Comparison of ENCODE assay signal across 8 mouse cellular contexts in genomic region chr1:139421521-139421874, GRCm38 (mm10). TPM values are rescaled to one million over a fixed set of nuclear protein-coding genes. Genes with fewer than 3 reads are reported as not detected.
DNase-seq lines count a peak whose midpoint lies in the region; ATAC-seq and TF ChIP-seq lines count a peak whose summit lies in the region.

No protein-coding gene starts in this region.

- no peaks in the 10 kb centered on the region; the same call in 1 of the 2 replicates for H3K4me1 ChIP-seq in embryonic facial prominence, embryonic 11.5 days (ENCODE audit: control insufficient read depth, insufficient read depth, low read length)
- H3K4me1 ChIP-seq in hindbrain, postnatal 0 days (ENCODE audit: insufficient read depth, low read length) = peaks cover 23% of the 10 kb centered on the region
- H3K4me1 ChIP-seq in midbrain, embryonic 16.5 days (ENCODE audit: control insufficient read depth, insufficient read depth, low read length) = peaks cover 30% of the 10 kb centered on the region

- no peak; the same call in 1 of the 2 replicates for ATAC-seq in embryonic facial prominence, embryonic 11.5 days (replicated peaks; ENCODE audit: insufficient number of reproducible peaks, low FRiP score, low TSS enrichment, low read depth)
- ATAC-seq in hindbrain, postnatal 0 days = peak; percentile 14; the same call in 1 of the 2 replicates
- ATAC-seq in midbrain, embryonic 16.5 days = peak; percentile 24; the same call in 1 of the 2 replicates

- no peak overlapping the region for H3K27ac ChIP-seq in embryonic facial prominence, embryonic 11.5 days (replicated peaks; ENCODE audit: low read depth, low read length)
- H3K27ac ChIP-seq in hindbrain, postnatal 0 days = peak overlapping the region; percentile 91; the same call in 1 of the 2 replicates
- H3K27ac ChIP-seq in midbrain, embryonic 16.5 days (ENCODE audit: low read length) = peak overlapping the region; percentile 87

- H3K9me3 ChIP-seq in embryonic facial prominence, embryonic 11.5 days (replicated peaks; ENCODE audit: control insufficient read depth, low read length) = no peaks in the 10 kb centered on the region
- H3K9me3 ChIP-seq in hindbrain, postnatal 0 days (ENCODE audit: low read length) = no peaks in the 10 kb centered on the region
- no peaks in the 10 kb centered on the region for H3K9me3 ChIP-seq in midbrain, embryonic 16.5 days (replicated peaks; ENCODE audit: control insufficient read depth, low read length, poor library complexity, severe bottlenecking)

- peak overlapping the region; percentile 97; the same call in 1 of the 2 replicates for H3K9ac ChIP-seq in embryonic facial prominence, embryonic 11.5 days (replicated peaks; ENCODE audit: low read length)
- H3K9ac ChIP-seq in hindbrain, postnatal 0 days (replicated peaks; ENCODE audit: low read length) = peak overlapping the region; percentile 89
- peak overlapping the region; percentile 87 for H3K9ac ChIP-seq in midbrain, embryonic 16.5 days (ENCODE audit: low read depth, low read length)

- peak; percentile 13 for DNase-seq in kidney, postnatal 10 days
- DNase-seq in kidney, adult 8-10 months = no peak
- no peak for DNase-seq in embryonic facial prominence, embryonic 11.5 days (ENCODE audit: low spot score)
- no peak for DNase-seq in hindbrain, postnatal 0 days (ENCODE audit: low spot score)
- DNase-seq in frontal cortex, postnatal 10 days (ENCODE audit: low spot score in 2 of 2) = no peak
- no peak for DNase-seq in retina, embryonic 14.5 days (ENCODE audit: low spot score)
- no peak for DNase-seq in ovary, postnatal 10 days (ENCODE audit: low spot score)

- H3K4me3 ChIP-seq in embryonic facial prominence, embryonic 11.5 days (ENCODE audit: low read depth, low read length) = peak overlapping the region; percentile 91
- H3K4me3 ChIP-seq in hindbrain, postnatal 0 days (ENCODE audit: low read length) = peak overlapping the region; percentile 92
- peak overlapping the region; percentile 68 for H3K4me3 ChIP-seq in midbrain, embryonic 16.5 days (ENCODE audit: low read depth, low read length)

- H3K27me3 ChIP-seq in embryonic facial prominence, embryonic 11.5 days (ENCODE audit: control insufficient read depth, insufficient read depth, low read length) = no peaks in the 10 kb centered on the region
- H3K27me3 ChIP-seq in hindbrain, postnatal 0 days (ENCODE audit: insufficient read depth, low read length) = no peaks in the 10 kb centered on the region
- H3K27me3 ChIP-seq in midbrain, embryonic 16.5 days (ENCODE audit: control insufficient read depth, insufficient read depth, low read depth, low read length) = no peaks in the 10 kb centered on the region

- WGBS in embryonic facial prominence, embryonic 11.5 days = 5% methylated on average over 8 of the region's 8 CpGs
- 4% methylated on average over 8 of the region's 8 CpGs for WGBS in hindbrain, postnatal 0 days
- 3% methylated on average over 8 of the region's 8 CpGs for WGBS in midbrain, embryonic 16.5 days

- no peaks in the 10 kb centered on the region for H3K36me3 ChIP-seq in embryonic facial prominence, embryonic 11.5 days (replicated peaks; ENCODE audit: control insufficient read depth, insufficient read depth, low read depth, low read length)
- H3K36me3 ChIP-seq in hindbrain, postnatal 0 days (ENCODE audit: insufficient read depth, low read length) = no peaks in the 10 kb centered on the region
- H3K36me3 ChIP-seq in midbrain, embryonic 16.5 days (ENCODE audit: control insufficient read depth, insufficient read depth, low read length) = no peaks in the 10 kb centered on the region

- peak overlapping the region; percentile 61 for H3K4me2 ChIP-seq in embryonic facial prominence, embryonic 11.5 days (ENCODE audit: low read depth, low read length)
- peak overlapping the region; percentile 63 for H3K4me2 ChIP-seq in hindbrain, postnatal 0 days (ENCODE audit: low read depth, low read length)
- peak overlapping the region; percentile 67 for H3K4me2 ChIP-seq in midbrain, embryonic 16.5 days (ENCODE audit: low read length)

- TF ChIP-seq CTCF in hindbrain, postnatal 0 days (IDR thresholded peaks at IDR 0.05; ENCODE audit: low read depth) = no peak

RNA-seq across cellular contexts. Expression of gene Zbtb41, which starts 0.6 kb away (rescaled TPM):
- 18.3 and 18.9 TPM in 2 replicates for polyA plus RNA-seq in embryonic facial prominence, embryonic 11.5 days (2014; fragmentation: Nextera tagmentation; extraction: Ambion mirVana)
- total RNA-seq in hindbrain, postnatal 0 days (2014; rRNA removed) = 29.9 and 31.1 TPM in 2 replicates
- 10.0 and 10.3 TPM in 2 replicates for polyA plus RNA-seq in hindbrain, postnatal 0 days (2015; fragmentation: Nextera tagmentation; extraction: Ambion mirVana)
- 20.9 and 24.6 TPM in 2 replicates for polyA plus RNA-seq in midbrain, embryonic 16.5 days (2015; fragmentation: Nextera tagmentation; extraction: Ambion mirVana)

RNA-seq across cellular contexts. Expression of gene Aspm, which starts 33.1 kb away (rescaled TPM):
- 24.0 and 28.6 TPM in 2 replicates for polyA plus RNA-seq in embryonic facial prominence, embryonic 11.5 days (2014; fragmentation: Nextera tagmentation; extraction: Ambion mirVana)
- total RNA-seq in hindbrain, postnatal 0 days (2014; rRNA removed) = 6.1 and 6.3 TPM in 2 replicates
- polyA plus RNA-seq in hindbrain, postnatal 0 days (2015; fragmentation: Nextera tagmentation; extraction: Ambion mirVana) = 2.9 and 3.9 TPM in 2 replicates
- polyA plus RNA-seq in midbrain, embryonic 16.5 days (2015; fragmentation: Nextera tagmentation; extraction: Ambion mirVana) = 1.4 and 2.4 TPM in 2 replicates

RNA-seq across cellular contexts. Expression of gene Crb1, which starts 44.6 kb away (rescaled TPM):
- 0.38 and 0.72 TPM in 2 replicates for polyA plus RNA-seq in embryonic facial prominence, embryonic 11.5 days (2014; fragmentation: Nextera tagmentation; extraction: Ambion mirVana)
- total RNA-seq in hindbrain, postnatal 0 days (2014; rRNA removed) = 1.5 and 4.6 TPM in 2 replicates
- 0.83 and 0.96 TPM in 2 replicates for polyA plus RNA-seq in hindbrain, postnatal 0 days (2015; fragmentation: Nextera tagmentation; extraction: Ambion mirVana)
- polyA plus RNA-seq in midbrain, embryonic 16.5 days (2015; fragmentation: Nextera tagmentation; extraction: Ambion mirVana) = 2.2 and 3.2 TPM in 2 replicates
